Mouse (Mus musculus) midbrain, postnatal 0 days (tissue): ENCODE measurements around the gene Ube2e3. TPM values are rescaled to one million over a fixed set of nuclear protein-coding genes. Genes with fewer than 3 reads are reported as not detected.

Experiments
- ATAC-seq: fragments of 200-750 bp; cut with Nextera tagmentation; 2 replicates; pipeline ENCODE4 v1.8.0; 2017; ENCODE audit warnings: moderate number of reproducible peaks, mild to moderate bottlenecking, moderate TSS enrichment, moderate library complexity; ENCODE audit not compliant: low FRiP score
- DNase-seq: peaks from one replicate; pipeline ENCODE4 v3.0.0-alpha.2; 2015; ENCODE audit warnings: low spot score
- H3K27ac ChIP-seq: fragments of 300-500 bp; sonication (generic); 2 replicates; pipeline ENCODE4 v1.5.1; 2014; ENCODE audit warnings: low read depth, mild to moderate bottlenecking, low read length, mixed read lengths
- H3K27me3 ChIP-seq: fragments of 300-500 bp; sonication (generic); 2 replicates; pipeline ENCODE4 v1.6.1; 2014; ENCODE audit warnings: low read length, control low read depth, mixed read lengths; ENCODE audit not compliant: insufficient read depth
- H3K36me3 ChIP-seq: fragments of 300-500 bp; sonication (generic); 2 replicates; pipeline ENCODE4 v1.6.1; 2014; ENCODE audit warnings: low read length, control low read depth, mixed read lengths; ENCODE audit not compliant: insufficient read depth
- H3K4me1 ChIP-seq: fragments of 300-500 bp; sonication (generic); 2 replicates; pipeline ENCODE4 v1.6.1; 2014; ENCODE audit warnings: mild to moderate bottlenecking, control low read depth, antibody characterized with exemption, low read length, mixed read lengths; ENCODE audit not compliant: insufficient read depth
- H3K4me2 ChIP-seq: fragments of 300-500 bp; sonication (generic); 2 replicates; pipeline ENCODE4 v1.6.1; 2014; ENCODE audit warnings: low read depth, mild to moderate bottlenecking, low read length, mixed read lengths; ENCODE audit not compliant: poor library complexity, severe bottlenecking
- H3K4me3 ChIP-seq: fragments of 300-500 bp; sonication (generic); 2 replicates; pipeline ENCODE4 v1.5.1; 2014; ENCODE audit warnings: low read depth, mild to moderate bottlenecking, low read length, moderate library complexity
- H3K9ac ChIP-seq: fragments of 300-500 bp; sonication (generic); replicated peaks from 2 replicates; pipeline ENCODE4 v1.6.1; 2014; ENCODE audit warnings: mild to moderate bottlenecking, low read length, moderate library complexity, mixed read lengths; ENCODE audit not compliant: poor library complexity, severe bottlenecking
- H3K9me3 ChIP-seq: fragments of 300-500 bp; sonication (generic); 2 replicates; pipeline ENCODE4 v1.6.1; 2016; ENCODE audit warnings: low read length, control low read depth
- CTCF ChIP-seq: IDR thresholded peaks from 2 replicates; pipeline ENCODE4 v1.5.1; 2016; ENCODE audit warnings: antibody characterized with exemption, mild to moderate bottlenecking
- WGBS: fragments of 180-500 bp; shearing (Covaris S2); extraction: QIAGEN DNeasy Blood & Tissue Kit; methylation state at CpG from one replicate; pipeline ENCODE4 v1.1.7; 2014; 5-methylcytosine and 5-hydroxymethylcytosine counted together
- polyA plus RNA-seq: library from polyadenylated mRNA; unstranded; fragments of >200 nt; fragmentation: Nextera tagmentation; extraction: Ambion mirVana; gene quantifications from 2 replicates; pipeline ENCODE4 v1.2.1, GENCODE M21; 2015
- total RNA-seq: library from RNA; depleted of rRNA; stranded (reverse); fragments of >200 nt; gene quantifications from 2 replicates; pipeline ENCODE4 v1.2.3, GENCODE M21; 2014

Gene Ube2e3
- total and polyA plus RNA-seq, 2 experiments from 2014 or later = 196 to 200 TPM

GRCm38 (mm10) chr2:78873946-78874345 lies 6.0 kb downstream of the Ube2e3 start:
- no peaks in the 10 kb centered on the region; the same call in 1 of the 2 replicates for H3K4me1 ChIP-seq
- no peak for TF ChIP-seq CTCF
- H3K9ac ChIP-seq = peak overlapping the region; percentile 36; the same call in 1 of the 2 replicates
- H3K27ac ChIP-seq = no peak overlapping the region
- H3K4me2 ChIP-seq = peak overlapping the region; percentile 48
- DNase-seq = no peak
- no peaks in the 10 kb centered on the region; the same call in 1 of the 2 replicates for H3K36me3 ChIP-seq
- no peaks in the 10 kb centered on the region for H3K9me3 ChIP-seq
- H3K27me3 ChIP-seq = no peaks in the 10 kb centered on the region
- WGBS = 41% methylated on average over 2 of the region's 2 CpGs
- no peak for ATAC-seq
- peak overlapping the region; percentile 26 for H3K4me3 ChIP-seq

DNA sequence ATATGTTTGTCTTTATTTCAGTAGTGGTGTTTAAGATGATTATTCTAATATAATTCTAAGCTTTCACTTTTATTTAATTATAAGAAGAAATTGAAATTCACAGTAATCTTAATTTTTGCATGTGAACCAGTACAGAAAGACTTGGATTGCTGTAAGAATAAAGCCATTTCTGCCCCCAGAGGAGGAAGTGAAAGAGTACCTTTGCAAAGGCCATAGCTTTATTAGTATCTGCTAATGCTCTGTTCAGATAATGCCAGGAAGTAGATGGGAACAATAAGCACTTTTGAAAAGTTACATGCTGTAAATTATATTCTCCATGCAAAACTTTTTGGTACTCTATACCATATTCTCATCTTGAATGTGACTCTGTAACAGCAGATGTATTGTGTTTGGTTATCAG lies 8.1 kb downstream of the Ube2e3 start:
- Histone ChIP-seq H3K9ac (no peak overlapping the region), H3K4me2 (no peak overlapping the region), H3K27ac (no peak overlapping the region), H3K27me3 (no peaks in the 10 kb centered on the region), H3K4me3 (no peak overlapping the region), H3K9me3 (no peaks in the 10 kb centered on the region), H3K4me1 (no peaks in the 10 kb centered on the region; the same call in 1 of the 2 replicates), H3K36me3 (no peaks in the 10 kb centered on the region; the same call in 1 of the 2 replicates)
- ATAC-seq = no peak
- DNase-seq = no peak
- no peak for TF ChIP-seq CTCF

GRCm38 (mm10) chr2:78882068-78882467 lies 14.1 kb downstream of the Ube2e3 start:
- no peaks in the 10 kb centered on the region for H3K4me1 ChIP-seq
- no peak for TF ChIP-seq CTCF
- H3K9ac ChIP-seq = no peak overlapping the region
- no peaks in the 10 kb centered on the region for H3K27me3 ChIP-seq
- no peak overlapping the region for H3K4me3 ChIP-seq
- 83% methylated on average over 1 of the region's 1 CpGs for WGBS
- ATAC-seq (no peak), DNase-seq (no peak)
- no peak overlapping the region for H3K27ac ChIP-seq
- H3K36me3 ChIP-seq = no peaks in the 10 kb centered on the region
- no peak overlapping the region for H3K4me2 ChIP-seq
- no peaks in the 10 kb centered on the region for H3K9me3 ChIP-seq

GRCm38 (mm10) chr2:78882743-78883433 lies 15.0 kb downstream of the Ube2e3 start:
- WGBS = 92% methylated on average over 3 of the region's 3 CpGs
- Histone ChIP-seq H3K27me3 (no peaks in the 10 kb centered on the region), H3K9ac (no peak overlapping the region), H3K4me3 (no peak overlapping the region), H3K4me1 (no peaks in the 10 kb centered on the region), H3K9me3 (no peaks in the 10 kb centered on the region), H3K4me2 (no peak overlapping the region), H3K27ac (no peak overlapping the region), H3K36me3 (no peaks in the 10 kb centered on the region)
- no peak for TF ChIP-seq CTCF
- DNase-seq = no peak
- ATAC-seq = no peak

DNA sequence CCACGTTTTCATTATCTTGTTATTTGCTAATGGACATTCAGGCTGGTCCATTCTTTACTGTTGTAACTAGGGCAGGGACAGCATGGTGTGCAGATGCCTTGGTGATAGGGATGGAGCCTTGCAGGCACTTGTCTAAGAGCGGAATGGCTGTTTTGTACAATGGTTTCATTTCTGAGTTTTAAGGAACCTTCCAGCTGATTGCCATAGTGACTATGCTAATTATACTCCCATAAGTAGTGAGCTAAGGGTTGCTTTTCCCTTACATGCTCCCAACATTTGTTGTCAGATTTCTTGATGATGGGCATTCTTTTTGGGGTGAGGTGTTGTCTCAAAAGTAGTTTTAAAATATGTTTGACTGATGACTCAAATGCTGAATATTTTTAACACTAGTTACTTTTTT lies 18.5 kb downstream of the Ube2e3 start:
- 75% methylated on average over 2 of the region's 2 CpGs for WGBS
- DNase-seq = no peak
- no peak overlapping the region for H3K9ac ChIP-seq
- H3K36me3 ChIP-seq = no peaks in the 10 kb centered on the region
- H3K9me3 ChIP-seq = no peaks in the 10 kb centered on the region
- H3K27me3 ChIP-seq = no peaks in the 10 kb centered on the region
- no peak for ATAC-seq
- H3K27ac ChIP-seq = no peak overlapping the region
- no peak overlapping the region for H3K4me3 ChIP-seq
- no peak for TF ChIP-seq CTCF
- no peaks in the 10 kb centered on the region for H3K4me1 ChIP-seq
- H3K4me2 ChIP-seq = no peak overlapping the region

GRCm38 (mm10) chr2:78888190-78888589 lies 20.3 kb downstream of the Ube2e3 start:
- 33% methylated on average over 3 of the region's 3 CpGs for WGBS
- Histone ChIP-seq H3K36me3 (no peaks in the 10 kb centered on the region), H3K27ac (no peak overlapping the region), H3K9me3 (no peaks in the 10 kb centered on the region), H3K4me2 (no peak overlapping the region), H3K4me1 (no peaks in the 10 kb centered on the region), H3K4me3 (no peak overlapping the region), H3K27me3 (no peaks in the 10 kb centered on the region), H3K9ac (no peak overlapping the region)
- ATAC-seq = no peak
- no peak for DNase-seq
- no peak for TF ChIP-seq CTCF
